In the genomic region with DNA sequence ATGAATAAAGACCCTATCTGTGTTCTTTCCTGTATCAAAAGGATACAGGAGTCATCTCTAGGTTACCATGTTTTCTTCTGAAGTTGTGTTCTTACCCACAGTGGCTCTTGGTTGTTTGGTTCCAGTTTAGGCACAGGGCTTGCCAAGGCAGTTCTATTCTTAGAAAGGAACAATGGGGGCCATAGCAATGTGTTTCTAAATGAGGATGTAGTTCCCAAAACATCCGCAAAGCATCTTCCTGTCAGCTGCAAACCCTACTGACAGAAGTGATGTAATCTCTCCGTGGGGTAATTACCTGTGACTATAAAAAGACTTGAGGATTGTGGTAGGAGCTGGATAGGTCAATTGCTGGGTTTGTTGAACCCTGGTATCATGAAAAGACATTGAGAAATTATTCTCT, we compare ENCODE assay signal across 9 mouse cellular contexts. TPM values are rescaled to one million over a fixed set of nuclear protein-coding genes. Genes with fewer than 3 reads are reported as not detected.
DNase-seq lines count a peak whose midpoint lies in the region; ATAC-seq lines count a peak whose summit lies in the region.
"Had no signal": no experiment of that assay in that cellular context is flagged by ENCODE, and none has a peak within 500 bp of the region (broad histone marks: within the 10 kb centered on the region; RNA-seq: fewer than 3 reads in every experiment).

No protein-coding gene starts in this region.

- DNase-seq in heart, adult 8-10 months (ENCODE audit: low spot score), result peak; percentile 90
- peak; percentile 46 for DNase-seq in CD4-positive helper T cell, adult 2 months (ENCODE audit: low read depth, low spot score)
- peak; percentile 51 for DNase-seq in lung, postnatal 10 days
- DNase-seq in retina, embryonic 14.5 days (ENCODE audit: low spot score), result no peak
- DNase-seq in embryo, embryonic 11 days, result no peak
- DNase-seq in adrenal gland, postnatal 14 days, result no peak
- DNase-seq: liver, embryonic 13.5 days had no signal

- no peaks in the 10 kb centered on the region for H3K36me3 ChIP-seq in heart, embryonic 11.5 days (ENCODE audit: control insufficient read depth, insufficient read depth, low read length)

- peaks cover 7% of the 10 kb centered on the region for H3K4me1 ChIP-seq in heart, embryonic 11.5 days (ENCODE audit: control insufficient read depth, insufficient read depth, low read length)

- H3K9ac ChIP-seq in heart, embryonic 11.5 days (ENCODE audit: low read depth, low read length), result no peak overlapping the region
- H3K9ac ChIP-seq: liver, embryonic 13.5 days had no signal

- H3K27ac ChIP-seq in heart, embryonic 11.5 days (ENCODE audit: low read depth, low read length), result no peak overlapping the region
- H3K27ac ChIP-seq: liver, embryonic 13.5 days had no signal

- no peak overlapping the region for H3K4me3 ChIP-seq in heart, embryonic 11.5 days (ENCODE audit: low read depth, low read length)
- H3K4me3 ChIP-seq: liver, embryonic 13.5 days had no signal

- H3K27me3 ChIP-seq in heart, embryonic 11.5 days (ENCODE audit: control insufficient read depth, insufficient read depth, low read length), result no peaks in the 10 kb centered on the region
- H3K27me3 ChIP-seq: liver, embryonic 13.5 days had no signal

- H3K4me2 ChIP-seq in heart, embryonic 11.5 days, result no peak overlapping the region
- H3K4me2 ChIP-seq: liver, embryonic 13.5 days had no signal

- H3K9me3 ChIP-seq in heart, embryonic 11.5 days (replicated peaks; ENCODE audit: control insufficient read depth, low read length), result no peaks in the 10 kb centered on the region
- H3K9me3 ChIP-seq: liver, embryonic 13.5 days had no signal

- 27% methylated on average over 2 of the region's 2 CpGs for WGBS in heart, embryonic 11.5 days (ENCODE audit: insufficient replicate concordance)

- no peak for ATAC-seq in heart, embryonic 11.5 days (replicated peaks; ENCODE audit: insufficient number of reproducible peaks, low FRiP score, low TSS enrichment)
- ATAC-seq in common myeloid progenitor, adult 5-6 weeks (replicated peaks; ENCODE audit: low read depth, poor library complexity, severe bottlenecking), result peak; percentile 61

RNA-seq across cellular contexts. Expression of gene Susd6, which starts 43.2 kb away (rescaled TPM):
- 10 to 100 TPM; 70.6 to 75.8 (median 73.7) TPM for total RNA-seq in heart, adult 8-10 months (2022)
- 17.7 and 20.4 TPM in 2 replicates for polyA plus RNA-seq in heart, embryonic 11.5 days (2014; fragmentation: Nextera tagmentation; extraction: Ambion mirVana)
- total RNA-seq in common myeloid progenitor, adult 5-6 weeks (2017), result 18.4 and 22.4 TPM in 2 replicates
- 47.4 and 49.9 TPM in 2 replicates for total RNA-seq in adrenal gland, postnatal 14 days (2021)

Comparison
In these comparisons a context has a peak if more than half of its experiments do, and no peak if none do; other contexts are left out.
1. DNase-seq: peak in heart, adult 8-10 months (single experiment), CD4-positive helper T cell, adult 2 months (single experiment) and lung, postnatal 10 days (single experiment); none in retina, embryonic 14.5 days (single experiment), embryo, embryonic 11 days (single experiment) and adrenal gland, postnatal 14 days (single experiment).